Mouse (Mus musculus) stomach, postnatal 0 days (tissue): ENCODE measurements around the gene Ifnar2. TPM values are rescaled to one million over a fixed set of nuclear protein-coding genes. Genes with fewer than 3 reads are reported as not detected.
A peak's percentile ranks its signal among the peaks of the same experiment; 100 is the strongest.

Experiments
- ATAC-seq: fragments of 200-750 bp; cut with Nextera tagmentation; 2 replicates; pipeline ENCODE4 v1.8.0; 2017; ENCODE audit not compliant: low FRiP score, low TSS enrichment
- DNase-seq: peaks from one replicate; pipeline ENCODE4 v3.0.0-alpha.2; 2016; ENCODE audit warnings: low spot score
- H3K27ac ChIP-seq: fragments of 300-500 bp; sonication (generic); replicated peaks from 2 replicates; pipeline ENCODE4 v1.5.1; 2014; ENCODE audit warnings: mild to moderate bottlenecking, control low read depth
- H3K27me3 ChIP-seq: fragments of 300-500 bp; sonication (generic); 2 replicates; pipeline ENCODE4 v1.6.1; 2014; ENCODE audit warnings: low read length; ENCODE audit not compliant: control insufficient read depth, insufficient read depth
- H3K36me3 ChIP-seq: fragments of 300-500 bp; sonication (generic); 2 replicates; pipeline ENCODE4 v1.6.1; 2014; ENCODE audit warnings: low read length, mixed read lengths; ENCODE audit not compliant: control insufficient read depth, insufficient read depth
- H3K4me1 ChIP-seq: fragments of 300-500 bp; sonication (generic); replicated peaks from 2 replicates; pipeline ENCODE4 v1.6.1; 2014; ENCODE audit warnings: antibody characterized with exemption; ENCODE audit not compliant: control insufficient read depth, insufficient read depth
- H3K4me2 ChIP-seq: fragments of 300-500 bp; sonication (generic); replicated peaks from 2 replicates; pipeline ENCODE4 v1.6.1; 2014; ENCODE audit warnings: low read depth, mild to moderate bottlenecking, control low read depth, moderate library complexity
- H3K4me3 ChIP-seq: fragments of 300-500 bp; sonication (generic); 2 replicates; pipeline ENCODE4 v1.5.1; 2014; ENCODE audit warnings: low read depth, low read length, control low read depth
- H3K9ac ChIP-seq: fragments of 300-500 bp; sonication (generic); 2 replicates; pipeline ENCODE4 v1.6.1; 2014; ENCODE audit warnings: mild to moderate bottlenecking, low read length, control low read depth, mixed read lengths
- H3K9me3 ChIP-seq: fragments of 300-500 bp; sonication (generic); 2 replicates; pipeline ENCODE4 v1.6.1; 2016; ENCODE audit warnings: low read length; ENCODE audit not compliant: control insufficient read depth
- CTCF ChIP-seq: IDR thresholded peaks from 2 replicates; pipeline ENCODE4 v1.5.1; 2016; ENCODE audit warnings: antibody characterized with exemption, low read depth, mild to moderate bottlenecking, moderate library complexity
- EP300 ChIP-seq: optimal IDR thresholded peaks from 2 replicates; pipeline ENCODE3; 2016; ENCODE audit warnings: antibody characterized with exemption
- WGBS: fragments of 180-500 bp; shearing (Covaris S2); extraction: QIAGEN DNeasy Blood & Tissue Kit; methylation state at CpG from one replicate; pipeline ENCODE4 v1.1.7; 2014; 5-methylcytosine and 5-hydroxymethylcytosine counted together
- polyA plus RNA-seq: library from polyadenylated mRNA; unstranded; fragments of >200 nt; fragmentation: Nextera tagmentation; extraction: Ambion mirVana; gene quantifications from 2 replicates; pipeline ENCODE4 v1.2.1, GENCODE M21; 2015

Gene Ifnar2
- polyA plus RNA-seq: 29.4 and 33.4 TPM in 2 replicates

GRCm38 (mm10) chr16:91372577-91373472 is at the start of gene Ifnar2:
TSS of gene Ifnar2 (plus strand) at chr16:91372783.
- DNase-seq (peak; percentile 68), ATAC-seq (peak; percentile 83)
- Histone ChIP-seq H3K9ac (peak within 1 kb of the TSS; percentile 83), H3K27ac (peak within 1 kb of the TSS; percentile 91), H3K4me2 (peak within 1 kb of the TSS; percentile 71), H3K27me3 (no peaks in the 10 kb centered on the region), H3K4me1 (no peaks in the 10 kb centered on the region), H3K9me3 (no peaks in the 10 kb centered on the region), H3K4me3 (peak within 1 kb of the TSS; percentile 72), H3K36me3 (no peaks in the 10 kb centered on the region)
- no peak for TF ChIP-seq EP300
- TF ChIP-seq CTCF: peak; percentile 24; the same call in 1 of the 2 replicates
- WGBS: 1% methylated on average over 61 of the region's 62 CpGs

GRCm38 (mm10) chr16:91327605-91328004 is 45.0 kb upstream of the Ifnar2 start:
- DNase-seq (no peak), ATAC-seq (no peak)
- Histone ChIP-seq H3K36me3 (no peaks in the 10 kb centered on the region), H3K4me1 (no peaks in the 10 kb centered on the region), H3K4me2 (no peak overlapping the region), H3K27ac (no peak overlapping the region), H3K9ac (no peak overlapping the region), H3K27me3 (no peaks in the 10 kb centered on the region), H3K9me3 (no peaks in the 10 kb centered on the region), H3K4me3 (no peak overlapping the region)
- WGBS: 78% methylated on average over 7 of the region's 7 CpGs
- TF ChIP-seq EP300 (no peak), CTCF (no peak)

GRCm38 (mm10) chr16:91328922-91329321 is 43.7 kb upstream of the Ifnar2 start:
- Histone ChIP-seq H3K27me3 (no peaks in the 10 kb centered on the region), H3K4me1 (no peaks in the 10 kb centered on the region), H3K9me3 (no peaks in the 10 kb centered on the region), H3K27ac (no peak overlapping the region), H3K9ac (no peak overlapping the region), H3K4me2 (no peak overlapping the region), H3K4me3 (no peak overlapping the region), H3K36me3 (no peaks in the 10 kb centered on the region)
- TF ChIP-seq EP300 (no peak), CTCF (no peak)
- WGBS: 83% methylated on average over 19 of the region's 19 CpGs
- ATAC-seq (no peak), DNase-seq (no peak)

DNA sequence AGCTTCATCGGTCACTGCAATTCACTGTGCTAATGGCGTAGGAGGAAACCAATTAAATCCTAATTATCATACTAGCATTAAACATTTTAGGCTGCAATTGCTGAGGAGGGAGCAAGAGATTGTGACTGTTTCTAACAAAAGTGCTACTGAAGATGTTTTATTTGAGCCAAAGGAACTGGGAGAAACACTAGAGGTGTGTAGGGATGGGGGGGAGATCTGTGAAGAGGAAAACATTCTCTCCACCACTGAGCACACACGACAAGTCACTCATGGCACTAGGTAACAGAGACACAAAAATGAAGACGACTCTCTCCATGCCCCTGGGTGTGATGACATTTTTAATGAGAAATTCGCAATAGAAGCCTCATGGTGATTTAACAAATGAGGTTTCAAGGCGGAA is 42.1 kb upstream of the Ifnar2 start:
- ATAC-seq: no peak
- WGBS: 78% methylated on average over 6 of the region's 6 CpGs
- H3K9ac ChIP-seq: no peak overlapping the region
- H3K27ac ChIP-seq: no peak overlapping the region
- H3K27me3 ChIP-seq: no peaks in the 10 kb centered on the region
- no peak for TF ChIP-seq EP300
- TF ChIP-seq CTCF: no peak
- H3K9me3 ChIP-seq: no peaks in the 10 kb centered on the region
- H3K36me3 ChIP-seq: no peaks in the 10 kb centered on the region
- H3K4me3 ChIP-seq: no peak overlapping the region
- H3K4me2 ChIP-seq: no peak overlapping the region
- DNase-seq: no peak
- no peaks in the 10 kb centered on the region for H3K4me1 ChIP-seq

DNA sequence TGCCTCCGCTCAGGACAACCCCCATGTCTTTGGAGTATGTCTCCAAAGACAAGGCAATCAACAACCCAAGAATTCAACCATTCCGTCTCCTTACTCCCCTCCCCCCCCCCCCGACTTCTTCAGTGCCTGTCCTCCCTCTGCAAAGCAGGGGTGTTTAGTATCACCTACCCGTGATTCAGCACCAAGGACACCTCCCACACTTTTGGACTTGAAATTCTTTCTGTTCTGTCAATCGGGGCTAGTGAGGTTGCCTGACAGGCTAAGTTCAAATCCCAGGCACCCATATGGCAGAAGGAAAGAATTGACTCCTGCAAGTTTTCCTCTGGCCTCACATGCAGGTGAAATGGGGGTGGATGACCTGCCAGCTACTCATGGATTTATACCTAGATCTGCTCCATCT is 41.4 kb upstream of the Ifnar2 start:
- no peaks in the 10 kb centered on the region for H3K9me3 ChIP-seq
- H3K4me1 ChIP-seq: no peaks in the 10 kb centered on the region
- H3K27ac ChIP-seq: no peak overlapping the region
- ATAC-seq (no peak), DNase-seq (no peak)
- 29% methylated on average over 5 of the region's 5 CpGs for WGBS
- no peak overlapping the region for H3K9ac ChIP-seq
- H3K36me3 ChIP-seq: no peaks in the 10 kb centered on the region
- TF ChIP-seq EP300 (no peak), CTCF (no peak)
- no peaks in the 10 kb centered on the region for H3K27me3 ChIP-seq
- no peak overlapping the region for H3K4me3 ChIP-seq
- no peak overlapping the region for H3K4me2 ChIP-seq

DNA sequence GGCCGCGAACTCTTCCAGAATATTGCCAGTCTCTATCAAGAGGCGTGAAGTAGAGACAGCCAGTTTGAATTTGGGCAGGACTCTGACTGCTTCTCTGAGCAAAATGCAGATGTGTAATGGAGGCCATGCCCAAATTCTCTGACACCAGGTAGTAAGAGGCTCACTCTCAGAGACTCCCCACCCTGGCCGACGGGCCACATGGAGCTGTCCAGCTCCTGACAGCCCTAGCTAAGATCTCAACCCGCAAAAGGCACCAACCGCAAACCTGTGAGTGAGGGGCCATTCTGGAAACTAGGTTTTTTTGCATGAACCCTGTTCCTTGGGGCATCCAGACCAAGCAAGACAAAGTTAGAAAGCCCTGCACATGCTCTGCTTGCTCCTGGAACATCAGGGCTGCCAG is 39.7 kb upstream of the Ifnar2 start:
- Histone ChIP-seq H3K4me2 (no peak overlapping the region), H3K9me3 (no peaks in the 10 kb centered on the region), H3K36me3 (no peaks in the 10 kb centered on the region), H3K9ac (no peak overlapping the region), H3K4me1 (no peaks in the 10 kb centered on the region), H3K27ac (no peak overlapping the region), H3K4me3 (no peak overlapping the region), H3K27me3 (no peaks in the 10 kb centered on the region)
- ATAC-seq (no peak), DNase-seq (no peak)
- 48% methylated on average over 7 of the region's 7 CpGs for WGBS
- TF ChIP-seq CTCF (no peak), EP300 (no peak)
